Mouse (Mus musculus) liver, postnatal 0 days (tissue): ENCODE data around the gene Kdm1a. TPM values are rescaled to one million over a fixed set of nuclear protein-coding genes. Genes with fewer than 3 reads are reported as not detected.

Experiments used
- ATAC-seq: fragments of 200-750 bp; cut with Nextera tagmentation; 2 replicates; pipeline ENCODE4 v1.8.0; 2017; ENCODE audit warnings: mild to moderate bottlenecking, moderate library complexity
- DNase-seq: peaks from one replicate; pipeline ENCODE4 v3.0.0-alpha.2; 2016
- H3K27ac ChIP-seq: fragments of 300-500 bp; sonication (generic); 2 replicates; pipeline ENCODE4 v1.5.1; 2014; ENCODE audit warnings: antibody characterized with exemption, moderate library complexity, mild to moderate bottlenecking, low read depth
- H3K27me3 ChIP-seq: fragments of 300-500 bp; sonication (generic); 2 replicates; pipeline ENCODE4 v1.6.1; 2014; ENCODE audit warnings: low read length, control low read depth, mixed read lengths; ENCODE audit not compliant: insufficient read depth
- H3K36me3 ChIP-seq: fragments of 300-500 bp; sonication (generic); replicated peaks from 2 replicates; pipeline ENCODE4 v1.6.1; 2014; ENCODE audit warnings: mild to moderate bottlenecking, control low read depth, low read length, moderate library complexity, mixed read lengths; ENCODE audit not compliant: insufficient read depth
- H3K4me1 ChIP-seq: fragments of 300-500 bp; sonication (generic); 2 replicates; pipeline ENCODE4 v1.6.1; 2014; ENCODE audit warnings: antibody characterized with exemption, mild to moderate bottlenecking, control low read depth; ENCODE audit not compliant: insufficient read depth
- H3K4me2 ChIP-seq: fragments of 300-500 bp; sonication (generic); 2 replicates; pipeline ENCODE4 v1.6.1; 2014; ENCODE audit warnings: low read depth, mild to moderate bottlenecking, low read length, moderate library complexity, mixed read lengths
- H3K4me3 ChIP-seq: fragments of 300-500 bp; sonication (generic); 2 replicates; pipeline ENCODE4 v1.5.1; 2014; ENCODE audit warnings: low read depth, low read length
- H3K9ac ChIP-seq: fragments of 300-500 bp; sonication (generic); replicated peaks from 2 replicates; pipeline ENCODE4 v1.6.1; 2014; ENCODE audit warnings: mild to moderate bottlenecking, moderate library complexity
- H3K9me3 ChIP-seq: fragments of 300-500 bp; sonication (generic); 2 replicates; pipeline ENCODE4 v1.6.1; 2016; ENCODE audit warnings: mild to moderate bottlenecking, control low read depth, low read length, mixed read lengths
- CTCF ChIP-seq: sonication (generic); IDR thresholded peaks from 2 replicates; pipeline ENCODE4 v1.5.1; 2016; ENCODE audit warnings: antibody characterized with exemption, low read depth
- EP300 ChIP-seq: IDR thresholded peaks from 2 replicates; pipeline ENCODE4 v1.6.1; 2016; ENCODE audit warnings: antibody characterized with exemption, low read depth, mild to moderate bottlenecking
- WGBS: fragments of 180-500 bp; shearing (Covaris S2); extraction: QIAGEN DNeasy Blood & Tissue Kit; methylation state at CpG from one replicate; pipeline ENCODE4 v1.1.7; 2014; ENCODE audit not compliant: insufficient replicate concordance; 5-methylcytosine and 5-hydroxymethylcytosine counted together
- polyA plus RNA-seq: library from polyadenylated mRNA; unstranded; fragments of >200 nt; fragmentation: Nextera tagmentation; extraction: Ambion mirVana; gene quantifications from 2 replicates; pipeline ENCODE4 v1.2.1, GENCODE M21; 2015

Kdm1a gene
- polyA plus RNA-seq, 1 experiment from 2014 or later: 6.8 TPM

- H3K27ac ChIP-seq: no peak overlapping the region
- H3K9ac ChIP-seq: no peak overlapping the region
- H3K9me3 ChIP-seq: no peaks in the 10 kb centered on the region
- DNase-seq (no peak), ATAC-seq (no peak)
- no peak overlapping the region for H3K4me3 ChIP-seq
- H3K27me3 ChIP-seq: peaks cover 23% of the 10 kb centered on the region
- no peak overlapping the region for H3K4me2 ChIP-seq
- WGBS: 12% methylated on average over 10 of the region's 10 CpGs
- H3K36me3 ChIP-seq: no peaks in the 10 kb centered on the region
- H3K4me1 ChIP-seq: peaks cover 7% of the 10 kb centered on the region
- TF ChIP-seq CTCF (no peak), EP300 (no peak)
Measured at GRCm38 (mm10) chr4:136638890-136639289, 36.4 kb upstream of the Kdm1a start.

GRCm38 (mm10) chr4:136638230-136638750 is 35.8 kb upstream of the Kdm1a start:
- no peaks in the 10 kb centered on the region for H3K9me3 ChIP-seq
- ATAC-seq (no peak), DNase-seq (no peak)
- TF ChIP-seq CTCF: no peak
- no peak for TF ChIP-seq EP300
- H3K4me3 ChIP-seq: no peak overlapping the region
- H3K27me3 ChIP-seq: peaks cover 23% of the 10 kb centered on the region
- no peaks in the 10 kb centered on the region for H3K36me3 ChIP-seq
- 58% methylated on average over 7 of the region's 7 CpGs for WGBS
- H3K4me1 ChIP-seq: peaks cover 7% of the 10 kb centered on the region
- H3K4me2 ChIP-seq: no peak overlapping the region
- no peak overlapping the region for H3K27ac ChIP-seq
- no peak overlapping the region for H3K9ac ChIP-seq

GRCm38 (mm10) chr4:136637563-136638229 is 35.2 kb upstream of the Kdm1a start:
- H3K36me3 ChIP-seq: no peaks in the 10 kb centered on the region
- peak overlapping the region; percentile 36 for H3K4me3 ChIP-seq
- DNase-seq (no peak), ATAC-seq (no peak)
- no peak overlapping the region for H3K9ac ChIP-seq
- H3K9me3 ChIP-seq: no peaks in the 10 kb centered on the region
- peaks cover 7% of the 10 kb centered on the region for H3K4me1 ChIP-seq
- peaks cover 23% of the 10 kb centered on the region for H3K27me3 ChIP-seq
- peak overlapping the region; percentile 63 for H3K4me2 ChIP-seq
- 4% methylated on average over 70 of the region's 76 CpGs for WGBS
- H3K27ac ChIP-seq: no peak overlapping the region
- no peak for TF ChIP-seq EP300
- no peak for TF ChIP-seq CTCF

- Histone ChIP-seq H3K36me3 (no peaks in the 10 kb centered on the region), H3K9ac (no peak overlapping the region), H3K4me1 (peaks cover 7% of the 10 kb centered on the region), H3K9me3 (no peaks in the 10 kb centered on the region), H3K27ac (no peak overlapping the region), H3K4me3 (peak overlapping the region; percentile 36), H3K4me2 (peak overlapping the region; percentile 63), H3K27me3 (peaks cover 23% of the 10 kb centered on the region)
- no peak for DNase-seq
- WGBS: 29% methylated on average over 37 of the region's 37 CpGs
- ATAC-seq: no peak
- no peak for TF ChIP-seq CTCF
- TF ChIP-seq EP300: no peak
Measured at GRCm38 (mm10) chr4:136636983-136637562, 34.5 kb upstream of the Kdm1a start.

- Histone ChIP-seq H3K4me2 (no peak overlapping the region), H3K36me3 (no peaks in the 10 kb centered on the region), H3K9ac (no peak overlapping the region), H3K4me1 (peaks cover 7% of the 10 kb centered on the region), H3K4me3 (no peak overlapping the region), H3K27ac (no peak overlapping the region), H3K9me3 (no peaks in the 10 kb centered on the region), H3K27me3 (peaks cover 23% of the 10 kb centered on the region)
- TF ChIP-seq CTCF (no peak), EP300 (no peak)
- WGBS: 62% methylated on average over 5 of the region's 5 CpGs
- ATAC-seq: no peak
- no peak for DNase-seq
Measured at GRCm38 (mm10) chr4:136636511-136636910, 34.0 kb upstream of the Kdm1a start.

- peaks cover 23% of the 10 kb centered on the region for H3K27me3 ChIP-seq
- peaks cover 7% of the 10 kb centered on the region for H3K4me1 ChIP-seq
- H3K36me3 ChIP-seq: no peaks in the 10 kb centered on the region
- peak; percentile 25; the same call in 1 of the 2 replicates for TF ChIP-seq CTCF
- no peak for TF ChIP-seq EP300
- no peak overlapping the region for H3K4me3 ChIP-seq
- H3K4me2 ChIP-seq: no peak overlapping the region
- H3K27ac ChIP-seq: no peak overlapping the region
- no peak overlapping the region for H3K9ac ChIP-seq
- no peak for ATAC-seq
- no peak for DNase-seq
- H3K9me3 ChIP-seq: no peaks in the 10 kb centered on the region
Measured at GRCm38 (mm10) chr4:136635995-136636394, 33.5 kb upstream of the Kdm1a start.
